Mouse (Mus musculus) spleen, adult 2 months (tissue): ENCODE results near the gene Shank1. TPM values are rescaled to one million over a fixed set of nuclear protein-coding genes. Genes with fewer than 3 reads are reported as not detected.
"Not testable (repeated sequence)": the region's sequence is repeated elsewhere in the genome, so short reads cannot be mapped to it uniquely, and the experiment has no call there.

Source experiments
- DNase-seq, 2 experiments: peaks; one replicate each; pipeline versions ENCODE4 v3.0.0 to v3.0.0-alpha.2; 2012 to 2021; ENCODE audit warnings: low spot score in 2 of 2, low read depth in 1 of 2
- H3K27ac ChIP-seq: fragments of 200-500 bp; 2 replicates; pipeline ENCODE4 v1.5.1; 2012; ENCODE audit warnings: low read length, inconsistent platforms; ENCODE audit not compliant: insufficient read depth
- H3K27me3 ChIP-seq: fragments of 200-500 bp; 2 replicates; pipeline ENCODE4 v1.6.1; 2012; ENCODE audit warnings: mild to moderate bottlenecking, moderate library complexity, low read length, inconsistent platforms; ENCODE audit not compliant: control insufficient read depth, insufficient read depth
- H3K36me3 ChIP-seq: fragments of 200-500 bp; 2 replicates; pipeline ENCODE4 v1.6.1; 2012; ENCODE audit warnings: mild to moderate bottlenecking, low read length, inconsistent platforms; ENCODE audit not compliant: control insufficient read depth, insufficient read depth
- H3K4me1 ChIP-seq: fragments of 200-500 bp; 2 replicates; pipeline ENCODE4 v1.6.1; 2011; ENCODE audit warnings: inconsistent platforms; ENCODE audit not compliant: control insufficient read depth, insufficient read depth, insufficient read length
- H3K4me3 ChIP-seq: fragments of 200-500 bp; 2 replicates; pipeline ENCODE4 v1.5.1; 2011; ENCODE audit warnings: mild to moderate bottlenecking, inconsistent platforms; ENCODE audit not compliant: insufficient read depth, insufficient read length; ENCODE audit errors: extremely low read depth
- CTCF ChIP-seq: fragments of 200-500 bp; IDR thresholded peaks from 2 replicates; pipeline ENCODE4 v1.5.1; 2011; ENCODE audit warnings: mild to moderate bottlenecking, inconsistent platforms; ENCODE audit not compliant: insufficient read depth, insufficient read length, insufficient replicate concordance; ENCODE audit errors: extremely low read depth
- POLR2A ChIP-seq: fragments of 200-500 bp; IDR thresholded peaks from 2 replicates; pipeline ENCODE4 v1.6.1; 2011; ENCODE audit warnings: low read depth, low read length, inconsistent platforms
- WGBS: fragments of 180-500 bp; shearing (Covaris S2); methylation state at CpG from one replicate; pipeline ENCODE4 v1.1.7; 2018; 5-methylcytosine and 5-hydroxymethylcytosine counted together
- polyA plus RNA-seq: library from polyadenylated mRNA; depleted of rRNA; stranded (reverse); fragments of >200 nt; gene quantifications from 2 replicates; pipeline ENCODE4 v1.2.3, GENCODE M21; 2012

Shank1 gene
- polyA plus RNA-seq, 1 experiment: 4.5 TPM

DNA sequence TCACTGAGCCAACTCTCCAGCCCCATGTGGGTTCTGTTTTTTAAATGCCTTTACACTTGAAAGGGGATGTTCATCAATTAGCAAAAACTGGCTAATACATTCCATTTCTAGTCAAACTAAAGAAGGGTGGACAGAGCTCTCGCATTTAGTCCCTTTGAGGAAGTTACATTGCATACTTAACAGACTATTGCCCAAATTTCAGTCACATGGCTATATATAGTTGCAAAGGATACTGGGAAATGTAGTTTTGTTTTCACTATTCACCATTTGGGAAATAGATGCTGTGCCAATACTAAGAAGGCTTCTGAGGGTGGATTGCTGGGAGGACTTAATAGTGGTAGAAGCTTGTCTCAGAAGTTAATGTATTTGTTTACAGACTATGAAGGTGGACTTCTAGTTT, 29.1 kb upstream of the Shank1 start:
- WGBS: 8% methylated on average over 1 of the region's 1 CpGs

DNA sequence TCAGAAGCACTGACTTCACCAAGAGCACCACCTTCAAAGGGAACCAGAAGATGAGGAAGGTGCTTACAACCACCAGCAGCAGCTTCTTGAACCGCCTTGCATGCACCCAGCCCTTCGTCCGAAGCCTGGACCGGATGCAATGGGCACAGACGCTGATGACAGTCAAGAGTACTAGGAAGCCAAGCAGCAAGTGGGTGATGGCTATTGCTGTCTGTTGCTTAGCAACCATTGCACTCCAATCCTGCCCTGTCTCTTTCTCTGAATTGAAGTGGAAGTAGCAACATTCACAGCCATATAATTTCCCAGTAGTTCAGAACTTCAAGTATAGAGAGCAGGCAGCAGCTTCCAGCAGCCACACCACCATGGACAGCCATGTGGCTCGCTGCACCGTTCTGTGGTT, 28.5 kb upstream of the Shank1 start:
- Histone ChIP-seq H3K27ac (no peak overlapping the region), H3K4me3 (no peak overlapping the region), H3K27me3 (no peaks in the 10 kb centered on the region), H3K36me3 (no peaks in the 10 kb centered on the region), H3K4me1 (no peaks in the 10 kb centered on the region)
- TF ChIP-seq CTCF: no peak
- no peak for TF ChIP-seq POLR2A
- WGBS: 86% methylated on average over 7 of the region's 7 CpGs
- no peak for DNase-seq

More for the DNA sequence above, 29.1 kb upstream of the Shank1 start:
- no peaks in the 10 kb centered on the region for H3K4me1 ChIP-seq
- H3K27me3 ChIP-seq: no peaks in the 10 kb centered on the region
- TF ChIP-seq CTCF: no peak
- TF ChIP-seq POLR2A: no peak
- H3K36me3 ChIP-seq: no peaks in the 10 kb centered on the region
- DNase-seq: no peak
- no peak overlapping the region for H3K27ac ChIP-seq
- no peak overlapping the region for H3K4me3 ChIP-seq

DNA sequence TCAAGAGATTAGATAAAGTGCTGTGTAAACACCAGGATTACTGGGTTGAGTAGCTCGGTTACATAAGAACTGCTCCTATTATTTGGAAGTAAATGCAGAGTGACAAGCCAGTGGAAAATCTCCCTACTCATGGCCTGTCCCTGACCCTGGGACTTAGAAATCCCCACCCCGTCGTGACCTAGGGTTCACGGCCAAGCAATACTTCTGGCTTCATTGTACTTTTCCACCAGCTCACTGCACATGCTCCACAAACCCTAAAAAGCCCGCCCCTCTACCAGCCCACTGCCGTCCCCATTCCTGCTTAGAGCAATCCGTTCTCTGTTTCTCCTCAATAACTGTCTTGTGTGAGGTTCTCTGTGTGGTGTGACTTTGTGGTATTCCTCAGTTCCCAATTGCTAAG, 22.3 kb upstream of the Shank1 start:
- Histone ChIP-seq H3K4me3 (no peak overlapping the region), H3K36me3 (no peaks in the 10 kb centered on the region), H3K27me3 (no peaks in the 10 kb centered on the region), H3K27ac (no peak overlapping the region), H3K4me1 (no peaks in the 10 kb centered on the region; the same call in 1 of the 2 replicates)
- TF ChIP-seq CTCF (no peak), POLR2A (no peak)
- no peak for DNase-seq
- WGBS: 71% methylated on average over 7 of the region's 7 CpGs

DNA sequence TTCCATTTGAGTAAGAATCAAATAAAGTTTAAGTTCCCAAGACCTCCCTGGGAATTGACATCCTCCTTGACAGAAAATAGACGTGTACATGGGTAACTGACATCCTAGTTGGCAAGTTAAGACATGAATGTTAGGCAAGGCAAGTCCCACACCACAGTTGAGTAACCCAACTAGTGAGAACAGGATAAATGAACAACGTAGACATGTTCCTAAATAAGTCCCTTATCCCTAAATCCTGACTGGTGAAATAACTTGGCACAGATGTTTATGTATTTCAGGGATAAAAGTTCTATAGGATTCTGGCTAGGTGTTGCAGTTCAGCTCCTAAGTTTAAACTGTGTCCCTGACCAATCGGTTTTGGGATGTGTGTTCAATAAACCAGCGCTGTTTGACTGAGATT, 19.1 kb upstream of the Shank1 start:
- no peak for DNase-seq
- no peaks in the 10 kb centered on the region; the same call in 1 of the 2 replicates for H3K4me1 ChIP-seq
- H3K27ac ChIP-seq: no peak overlapping the region
- no peak overlapping the region for H3K4me3 ChIP-seq
- H3K27me3 ChIP-seq: no peaks in the 10 kb centered on the region
- TF ChIP-seq CTCF (no peak), POLR2A (no peak)
- no peaks in the 10 kb centered on the region for H3K36me3 ChIP-seq
- WGBS: 82% methylated on average over 4 of the region's 4 CpGs

DNA sequence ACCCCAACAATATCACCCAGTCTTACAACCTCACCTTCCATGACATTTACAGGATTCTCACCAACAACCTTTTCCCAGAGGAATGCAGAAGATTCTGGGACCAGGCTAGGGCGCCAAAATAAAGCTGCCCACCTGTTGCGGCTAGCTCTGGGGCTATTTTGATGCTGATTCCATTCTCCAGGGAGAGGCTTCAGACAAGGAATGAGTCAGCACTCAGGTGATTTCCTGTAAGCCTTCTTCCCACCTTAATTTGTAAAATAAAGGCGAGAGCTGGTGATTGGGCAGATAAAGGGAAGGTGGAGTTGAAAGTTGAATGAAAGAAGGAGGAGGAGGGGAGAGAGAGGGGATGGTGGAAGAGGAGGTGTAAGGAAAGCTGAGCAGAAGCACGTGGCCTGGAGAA, 18.6 kb upstream of the Shank1 start:
- no peaks in the 10 kb centered on the region for H3K36me3 ChIP-seq
- TF ChIP-seq CTCF (no peak), POLR2A (no peak)
- DNase-seq: no peak
- no peaks in the 10 kb centered on the region for H3K27me3 ChIP-seq
- H3K4me1 ChIP-seq: no peaks in the 10 kb centered on the region; the same call in 1 of the 2 replicates
- no peak overlapping the region for H3K27ac ChIP-seq
- 46% methylated on average over 4 of the region's 4 CpGs for WGBS
- H3K4me3 ChIP-seq: no peak overlapping the region

DNA sequence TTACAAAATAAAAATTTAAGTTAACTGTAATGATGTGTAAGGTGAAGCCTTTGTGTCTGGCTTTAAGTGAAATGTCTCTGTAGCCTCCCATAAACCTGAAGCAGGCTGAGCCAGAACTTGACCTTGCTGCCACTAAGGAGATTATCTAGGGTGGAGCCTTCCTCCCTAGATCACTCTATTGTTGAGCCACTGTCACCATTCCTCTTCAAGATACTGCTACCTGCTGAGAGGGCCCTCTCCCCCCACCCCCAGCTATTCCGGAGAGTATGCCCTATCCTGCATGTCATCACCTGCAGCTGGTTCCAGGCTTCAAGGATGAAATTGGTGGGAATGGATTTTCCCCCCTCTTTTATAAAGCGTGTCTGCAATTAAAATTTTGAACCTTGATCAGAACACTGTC, 12.6 kb upstream of the Shank1 start:
- not testable (repeated sequence) for H3K27me3 ChIP-seq, H3K27ac ChIP-seq, H3K4me1 ChIP-seq, H3K4me3 ChIP-seq, H3K36me3 ChIP-seq, DNase-seq
- 80% methylated on average over 2 of the region's 2 CpGs for WGBS

DNA sequence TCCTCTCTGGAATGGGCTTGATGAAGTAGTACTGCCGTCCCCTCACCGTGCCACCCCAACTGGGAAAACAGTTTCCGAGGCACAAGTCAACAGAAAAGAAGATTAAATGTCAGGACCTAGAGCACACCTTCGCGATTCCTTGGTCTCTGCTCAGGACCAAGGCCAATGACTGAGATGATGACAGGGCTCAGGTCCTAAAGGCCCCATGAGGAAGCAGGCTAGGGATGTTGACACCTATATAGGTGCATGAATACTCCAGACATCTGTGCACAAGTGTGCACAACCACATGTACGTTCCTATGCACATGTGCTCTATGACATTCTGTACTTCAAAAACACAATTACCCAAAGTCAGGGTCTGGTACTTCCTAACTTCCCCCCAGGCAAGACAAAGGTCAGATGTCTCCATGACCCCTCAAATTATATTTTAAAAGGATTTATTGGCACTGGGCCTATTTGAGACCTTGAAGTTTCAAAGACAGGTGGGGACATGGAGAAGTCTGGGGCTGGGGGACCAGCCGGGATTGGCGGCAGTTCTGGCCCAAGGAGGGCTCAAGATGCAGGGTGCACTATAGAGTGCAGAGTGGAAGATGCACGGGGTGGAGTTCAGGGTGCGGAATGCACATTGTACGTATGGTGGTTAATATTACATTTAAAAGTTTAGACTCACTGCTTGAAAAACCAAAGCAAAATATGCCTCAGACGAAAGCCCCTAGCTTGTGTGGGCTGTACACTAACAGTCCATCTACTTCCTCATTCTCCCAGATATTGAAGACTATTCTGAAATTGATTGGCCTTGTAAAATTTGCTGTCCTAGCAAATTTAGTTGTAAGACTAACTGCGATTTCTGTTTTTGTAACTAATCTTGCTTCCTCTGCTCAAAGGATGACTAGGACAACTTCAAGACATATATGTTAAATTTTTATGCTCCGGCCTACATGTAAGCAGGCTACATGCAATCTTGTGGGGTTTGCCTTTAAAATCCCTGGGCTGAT, 6.4 kb upstream of the Shank1 start:
- H3K36me3 ChIP-seq: no peaks in the 10 kb centered on the region
- H3K4me1 ChIP-seq: peaks cover 12% of the 10 kb centered on the region
- H3K27ac ChIP-seq: peak overlapping the region; percentile 85; the same call in 1 of the 2 replicates
- 83% methylated on average over 14 of the region's 14 CpGs for WGBS
- TF ChIP-seq POLR2A: no peak
- TF ChIP-seq CTCF: no peak
- peak overlapping the region; percentile 72; the same call in 1 of the 2 replicates for H3K4me3 ChIP-seq
- DNase-seq: no peak
- no peaks in the 10 kb centered on the region for H3K27me3 ChIP-seq
